Mouse (Mus musculus) kidney, embryonic 15.5 days (tissue): ENCODE measurements around the gene Thap3. TPM values are rescaled to one million over a fixed set of nuclear protein-coding genes. Genes with fewer than 3 reads are reported as not detected.

Experiments
- ATAC-seq: fragments of 200-750 bp; cut with Nextera tagmentation; replicated peaks from 2 replicates; pipeline ENCODE4 v1.8.0; 2017; ENCODE audit warnings: moderate TSS enrichment; ENCODE audit not compliant: low FRiP score
- H3K27ac ChIP-seq: fragments of 300-500 bp; sonication (generic); 2 replicates; pipeline ENCODE4 v1.5.1; 2015; ENCODE audit warnings: mild to moderate bottlenecking, inconsistent platforms
- H3K27me3 ChIP-seq: fragments of 300-500 bp; sonication (generic); 2 replicates; pipeline ENCODE4 v1.6.1; 2015; ENCODE audit warnings: inconsistent platforms
- H3K36me3 ChIP-seq: fragments of 300-500 bp; sonication (generic); 2 replicates; pipeline ENCODE4 v1.6.1; 2015; ENCODE audit warnings: inconsistent platforms
- H3K4me1 ChIP-seq: fragments of 300-500 bp; sonication (generic); 2 replicates; pipeline ENCODE4 v1.6.1; 2015; ENCODE audit warnings: inconsistent platforms
- H3K4me2 ChIP-seq: fragments of 300-500 bp; sonication (generic); 2 replicates; pipeline ENCODE4 v1.6.1; 2015; ENCODE audit warnings: moderate library complexity, mild to moderate bottlenecking, inconsistent platforms
- H3K4me3 ChIP-seq: fragments of 300-500 bp; sonication (generic); replicated peaks from 2 replicates; pipeline ENCODE4 v1.5.1; 2015; ENCODE audit warnings: mild to moderate bottlenecking, inconsistent platforms
- H3K9ac ChIP-seq: fragments of 300-500 bp; sonication (generic); 2 replicates; pipeline ENCODE4 v1.6.1; 2015; ENCODE audit warnings: mild to moderate bottlenecking, inconsistent platforms
- H3K9me3 ChIP-seq: fragments of 300-500 bp; sonication (generic); replicated peaks from 2 replicates; pipeline ENCODE4 v1.6.1; 2016; ENCODE audit warnings: inconsistent platforms
- WGBS: fragments of 180-500 bp; shearing (Covaris S2); methylation state at CpG from one replicate; pipeline ENCODE4 v1.1.7; 2015; ENCODE audit warnings: mixed read lengths; 5-methylcytosine and 5-hydroxymethylcytosine counted together
- polyA plus RNA-seq: library from polyadenylated mRNA; unstranded; fragments of >200 nt; fragmentation: Nextera tagmentation; extraction: Ambion mirVana; gene quantifications from 2 replicates; pipeline ENCODE4 v1.2.1, GENCODE M21; 2015

Thap3 gene
- polyA plus RNA-seq, 1 experiment from 2014 or later = 44.8 TPM

DNA sequence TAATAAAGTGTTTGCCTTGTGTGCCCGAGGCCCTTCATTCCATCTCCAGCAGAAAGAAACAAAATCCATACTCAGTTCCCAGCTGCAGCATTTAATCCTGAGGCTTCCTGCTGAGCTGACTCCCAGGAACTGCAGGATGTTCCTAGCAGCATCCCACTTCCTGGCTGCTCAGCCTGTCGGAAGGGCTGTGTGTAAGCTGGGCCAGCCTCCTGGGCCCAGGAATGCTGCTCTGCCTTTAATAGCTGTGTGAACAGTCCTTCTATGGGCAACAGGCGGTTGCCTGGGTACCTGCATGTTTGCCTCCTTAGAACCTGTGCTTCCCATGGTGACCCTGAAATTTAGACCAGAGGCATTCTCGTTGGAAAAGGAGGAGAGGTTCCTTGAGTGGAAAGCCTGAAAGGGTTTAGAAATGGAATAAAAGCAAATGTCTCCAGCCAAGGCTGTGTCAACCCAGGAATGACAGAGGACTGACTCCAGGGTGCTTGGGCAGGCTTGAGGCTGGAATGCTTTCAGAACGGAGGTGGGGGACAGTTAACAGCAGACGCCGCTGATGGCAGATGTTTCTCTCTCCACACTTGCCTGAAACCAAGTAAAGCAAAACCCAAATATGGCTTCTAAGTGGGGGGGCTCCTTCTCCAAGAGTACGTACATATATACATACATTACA is 18.8 kb upstream of the Thap3 start:
- WGBS = 6% methylated on average over 8 of the region's 8 CpGs
- H3K27ac ChIP-seq = peak overlapping the region; percentile 91
- peak overlapping the region; percentile 67; the same call in 1 of the 2 replicates for H3K9ac ChIP-seq
- ATAC-seq = no peak
- peaks cover 6% of the 10 kb centered on the region for H3K36me3 ChIP-seq
- H3K27me3 ChIP-seq = no peaks in the 10 kb centered on the region
- H3K9me3 ChIP-seq = no peaks in the 10 kb centered on the region
- H3K4me2 ChIP-seq = peak overlapping the region; percentile 94
- H3K4me3 ChIP-seq = peak overlapping the region; percentile 85
- peaks cover 49% of the 10 kb centered on the region for H3K4me1 ChIP-seq

- Histone ChIP-seq H3K4me3 (no peak overlapping the region), H3K9me3 (no peaks in the 10 kb centered on the region), H3K4me1 (peaks cover 48% of the 10 kb centered on the region), H3K27ac (no peak overlapping the region), H3K36me3 (no peaks in the 10 kb centered on the region), H3K9ac (no peak overlapping the region), H3K27me3 (no peaks in the 10 kb centered on the region), H3K4me2 (no peak overlapping the region)
- no peak for ATAC-seq
- WGBS = 46% methylated on average over 3 of the region's 3 CpGs
Observed at GRCm38 (mm10) chr4:152006812-152007211, 18.0 kb upstream of the Thap3 start.

- Histone ChIP-seq H3K4me1 (peaks cover 42% of the 10 kb centered on the region), H3K27ac (no peak overlapping the region), H3K9me3 (no peaks in the 10 kb centered on the region), H3K4me3 (no peak overlapping the region), H3K36me3 (no peaks in the 10 kb centered on the region), H3K27me3 (no peaks in the 10 kb centered on the region), H3K4me2 (no peak overlapping the region), H3K9ac (no peak overlapping the region)
- no peak for ATAC-seq
- WGBS = 81% methylated on average over 6 of the region's 6 CpGs
Observed at GRCm38 (mm10) chr4:152006137-152006536, 17.3 kb upstream of the Thap3 start.

DNA sequence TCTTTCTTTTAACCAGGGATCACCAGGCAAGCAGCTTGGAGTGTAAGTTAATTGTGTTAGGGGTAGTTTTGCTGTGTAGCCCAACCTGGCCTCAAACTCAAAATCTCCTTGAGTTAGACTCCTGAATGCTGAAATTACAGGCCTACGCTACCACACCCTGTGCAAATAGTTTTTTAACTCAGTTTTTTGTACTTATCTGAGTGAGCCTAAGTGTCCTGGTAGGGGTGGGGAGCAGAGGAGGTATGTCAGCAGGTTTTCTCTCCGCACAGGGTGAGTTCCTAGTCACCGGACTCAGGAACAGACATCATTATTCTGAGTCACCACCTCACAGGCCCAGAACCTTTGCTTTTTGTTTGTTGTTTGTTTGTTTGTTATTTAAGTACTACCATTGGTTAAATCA is 13.3 kb upstream of the Thap3 start:
- Histone ChIP-seq H3K9me3 (no peaks in the 10 kb centered on the region), H3K36me3 (no peaks in the 10 kb centered on the region), H3K4me2 (no peak overlapping the region), H3K27ac (no peak overlapping the region), H3K27me3 (no peaks in the 10 kb centered on the region), H3K4me1 (peaks cover 21% of the 10 kb centered on the region), H3K4me3 (no peak overlapping the region), H3K9ac (no peak overlapping the region)
- no peak for ATAC-seq
- 95% methylated on average over 3 of the region's 3 CpGs for whole genome bisulfite sequencing

DNA sequence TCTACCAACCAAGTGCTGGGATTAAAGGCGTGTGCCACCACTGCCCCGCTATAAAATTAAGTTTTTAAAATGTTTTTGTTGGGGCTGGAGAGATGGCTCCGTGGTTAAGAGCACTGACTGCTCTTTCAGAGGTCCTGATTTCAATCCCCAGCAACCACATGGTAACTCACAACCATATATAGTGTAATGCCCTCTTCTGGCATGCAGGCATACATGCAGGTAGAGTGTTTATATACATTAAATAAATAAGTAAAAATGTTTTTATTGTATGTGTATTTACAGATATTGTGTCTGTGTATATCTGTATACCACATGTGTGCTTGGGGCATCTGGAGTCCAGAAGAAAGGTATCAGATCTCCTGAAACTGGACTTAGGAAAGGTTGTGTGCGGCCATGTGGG is 12.5 kb upstream of the Thap3 start:
- no peaks in the 10 kb centered on the region for H3K36me3 ChIP-seq
- no peak overlapping the region for H3K27ac ChIP-seq
- H3K4me3 ChIP-seq = no peak overlapping the region
- peaks cover 15% of the 10 kb centered on the region for H3K4me1 ChIP-seq
- no peak overlapping the region for H3K9ac ChIP-seq
- H3K27me3 ChIP-seq = no peaks in the 10 kb centered on the region
- ATAC-seq = no peak
- H3K4me2 ChIP-seq = no peak overlapping the region
- no peaks in the 10 kb centered on the region for H3K9me3 ChIP-seq
- 69% methylated on average over 4 of the region's 4 CpGs for WGBS

- H3K4me3 ChIP-seq = no peak overlapping the region
- no peaks in the 10 kb centered on the region for H3K9me3 ChIP-seq
- WGBS = 23% methylated on average over 4 of the region's 4 CpGs
- no peak overlapping the region for H3K9ac ChIP-seq
- no peak overlapping the region for H3K4me2 ChIP-seq
- H3K4me1 ChIP-seq = peaks cover 15% of the 10 kb centered on the region
- no peaks in the 10 kb centered on the region for H3K27me3 ChIP-seq
- H3K36me3 ChIP-seq = no peaks in the 10 kb centered on the region
- H3K27ac ChIP-seq = no peak overlapping the region
- ATAC-seq = no peak
Observed at GRCm38 (mm10) chr4:152000906-152001305, 12.1 kb upstream of the Thap3 start.

- Histone ChIP-seq H3K27me3 (no peaks in the 10 kb centered on the region), H3K4me2 (no peak overlapping the region), H3K27ac (no peak overlapping the region), H3K4me3 (no peak overlapping the region), H3K9ac (no peak overlapping the region), H3K4me1 (peaks cover 17% of the 10 kb centered on the region), H3K36me3 (no peaks in the 10 kb centered on the region), H3K9me3 (no peaks in the 10 kb centered on the region)
- ATAC-seq = no peak
- WGBS = 57% methylated on average over 3 of the region's 3 CpGs
Observed at GRCm38 (mm10) chr4:151999481-151999880, 10.7 kb upstream of the Thap3 start.

DNA sequence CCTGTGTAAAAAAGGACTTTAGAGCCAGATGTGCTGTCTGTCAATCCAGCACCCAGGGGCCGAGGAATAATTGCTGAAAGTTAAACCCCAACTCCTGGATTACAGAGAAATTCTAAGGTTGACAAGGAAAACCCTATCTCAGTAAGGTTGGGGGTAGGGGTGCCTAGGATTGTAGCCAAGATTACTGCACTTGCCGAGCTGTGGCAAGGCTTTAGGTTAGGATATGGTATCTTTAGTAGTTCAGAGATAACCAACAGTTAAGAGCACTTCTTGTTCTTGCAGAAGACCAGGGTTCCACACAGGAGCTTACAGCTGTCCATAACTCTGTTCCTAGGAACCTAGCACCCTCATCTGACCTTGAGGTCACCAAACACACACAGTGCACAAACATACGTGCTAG is 8.9 kb upstream of the Thap3 start:
- ATAC-seq = no peak
- peaks cover 32% of the 10 kb centered on the region for H3K4me1 ChIP-seq
- H3K27me3 ChIP-seq = no peaks in the 10 kb centered on the region
- H3K36me3 ChIP-seq = peaks cover 11% of the 10 kb centered on the region
- no peaks in the 10 kb centered on the region for H3K9me3 ChIP-seq
- H3K4me3 ChIP-seq = peak overlapping the region; percentile 98
- H3K4me2 ChIP-seq = peak overlapping the region; percentile 88
- WGBS = 72% methylated on average over 3 of the region's 3 CpGs
- H3K27ac ChIP-seq = no peak overlapping the region
- 0 out of 2 replicates have a peak overlapping the region, but pooled peaks have one; percentile 80 for H3K9ac ChIP-seq

GRCm38 (mm10) chr4:151996951-151997222 is 8.1 kb upstream of the Thap3 start:
- Histone ChIP-seq H3K4me1 (peaks cover 32% of the 10 kb centered on the region), H3K9me3 (no peaks in the 10 kb centered on the region), H3K36me3 (peaks cover 19% of the 10 kb centered on the region), H3K27ac (peak overlapping the region; percentile 91), H3K4me2 (peak overlapping the region; percentile 88), H3K9ac (peak overlapping the region; percentile 80), H3K27me3 (no peaks in the 10 kb centered on the region), H3K4me3 (peak overlapping the region; percentile 98)
- no peak for ATAC-seq
- WGBS = 6% methylated on average over 13 of the region's 13 CpGs

DNA sequence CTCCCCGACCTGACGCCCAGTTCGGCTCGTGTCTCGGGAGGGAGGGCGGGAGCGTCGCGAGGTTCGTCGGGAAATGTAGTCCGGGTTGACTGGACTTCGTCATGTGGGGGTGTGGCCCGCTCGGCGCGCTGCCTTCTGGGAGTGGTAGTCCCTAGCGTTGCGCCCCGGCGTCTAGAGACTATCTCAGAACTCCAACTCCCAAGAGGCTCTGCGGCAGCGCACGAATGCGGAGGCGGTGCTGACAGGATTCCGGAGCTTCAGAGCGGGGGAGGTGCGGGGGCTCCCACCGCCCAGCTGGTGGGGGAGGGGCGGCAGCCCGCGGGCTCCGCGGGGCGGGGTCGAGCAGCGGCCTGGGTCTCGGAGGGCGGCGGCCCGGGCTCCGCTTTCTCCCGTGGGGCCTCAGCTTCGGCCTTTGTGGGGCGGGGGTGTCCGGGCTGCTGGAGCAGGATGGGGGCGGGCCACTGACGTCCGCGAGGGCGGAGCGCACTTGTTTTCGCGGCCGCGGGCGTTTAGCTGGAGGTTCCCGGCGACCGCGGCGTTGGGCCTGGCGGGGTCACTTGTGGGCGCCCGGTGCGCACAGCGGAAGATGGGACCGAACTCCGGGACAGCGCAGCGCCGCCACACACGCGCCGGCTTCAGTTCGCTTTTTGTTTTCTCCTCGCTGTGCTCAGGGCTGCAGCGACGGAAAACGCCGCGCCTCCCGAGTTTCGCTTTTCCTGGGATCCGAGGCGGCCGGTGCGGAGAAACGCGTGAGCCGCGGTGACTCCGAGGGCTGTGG is 7.6 kb upstream of the Thap3 start, which contains the start of gene Phf13:
Gene Phf13, minus strand, starts transcription at position 86 of the 778 bp plus-strand sequence.
- Histone ChIP-seq H3K36me3 (peaks cover 24% of the 10 kb centered on the region), H3K4me2 (peak within 1 kb of the TSS; percentile 88), H3K27ac (peak within 1 kb of the TSS; percentile 92), H3K4me3 (peak within 1 kb of the TSS; percentile 98), H3K27me3 (no peaks in the 10 kb centered on the region), H3K9ac (peak within 1 kb of the TSS; percentile 97), H3K4me1 (peaks cover 32% of the 10 kb centered on the region), H3K9me3 (no peaks in the 10 kb centered on the region)
- peak; percentile 97 for ATAC-seq
- under 1% methylated on average over 86 of the region's 94 CpGs for WGBS

DNA sequence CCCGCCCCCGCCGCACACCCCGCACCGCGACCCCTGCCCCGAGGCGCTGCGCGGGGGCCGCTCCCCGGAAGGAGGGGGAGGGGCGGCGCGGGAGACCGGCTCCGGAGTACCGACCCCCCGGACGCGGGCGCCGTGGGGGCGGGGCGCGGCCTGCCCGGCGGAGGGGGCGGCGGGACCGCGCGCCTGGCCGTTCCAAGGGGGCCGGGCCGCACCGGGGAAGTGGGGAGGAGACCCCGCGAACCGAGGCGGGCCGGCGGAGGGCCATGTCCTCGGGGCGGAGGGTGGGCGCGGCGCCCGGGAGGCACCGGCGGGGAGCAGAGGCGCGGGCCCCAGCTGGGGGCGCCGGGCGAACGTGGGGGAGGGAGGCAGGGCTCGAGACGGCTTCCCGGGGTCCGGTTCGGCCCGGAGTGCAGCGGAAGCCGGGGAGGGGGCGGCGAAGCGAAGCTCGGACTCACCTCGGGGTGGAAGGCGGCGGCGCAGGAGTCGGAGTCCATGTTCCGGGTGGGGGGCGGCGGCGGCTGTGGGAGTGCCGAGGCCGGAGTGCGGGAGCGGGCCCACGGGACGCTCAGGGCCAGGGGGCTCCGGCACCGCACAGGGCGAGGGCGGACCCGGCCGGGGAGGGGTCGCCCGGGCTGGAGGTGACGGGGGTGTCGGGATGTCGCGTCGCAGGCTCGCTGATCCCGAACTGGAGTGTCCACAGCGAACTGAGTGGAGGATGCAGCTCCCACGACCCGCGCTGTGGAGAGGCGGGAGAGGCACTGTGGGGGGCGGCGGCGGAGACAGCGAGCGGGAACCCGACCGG is 6.8 kb upstream of the Thap3 start:
- peaks cover 26% of the 10 kb centered on the region for H3K4me1 ChIP-seq
- no peaks in the 10 kb centered on the region for H3K9me3 ChIP-seq
- peak overlapping the region; percentile 98 for H3K4me3 ChIP-seq
- ATAC-seq = peak; percentile 16
- peaks cover 32% of the 10 kb centered on the region for H3K36me3 ChIP-seq
- peak overlapping the region; percentile 92 for H3K27ac ChIP-seq
- no peaks in the 10 kb centered on the region for H3K27me3 ChIP-seq
- H3K4me2 ChIP-seq = peak overlapping the region; percentile 88
- WGBS = under 1% methylated on average over 79 of the region's 111 CpGs
- peak overlapping the region; percentile 97 for H3K9ac ChIP-seq
